Mouse (Mus musculus) small intestine, adult 2 months (tissue): ENCODE measurements at regions not wholly inside any gene's neighbourhood (a gene's known extent, or its start where the extent isn't known, plus 50 kb on each side); places are given as distances from the start of the nearest gene placed in this dataset.

Experiments used
- CTCF ChIP-seq: fragments of 200-500 bp; IDR thresholded peaks from 2 replicates; pipeline ENCODE4 v1.5.1; 2012; ENCODE audit warnings: low read depth, mild to moderate bottlenecking, control low read depth, inconsistent platforms, low read length, moderate library complexity, mixed read lengths; ENCODE audit not compliant: insufficient replicate concordance, insufficient read length; ENCODE audit errors: extremely low read depth
- POLR2A ChIP-seq: fragments of 200-500 bp; IDR thresholded peaks from 2 replicates; pipeline ENCODE4 v1.6.1; 2012; ENCODE audit warnings: low read depth, mild to moderate bottlenecking, control low read depth, inconsistent platforms, low read length, moderate library complexity

- TF ChIP-seq POLR2A (no peak), CTCF (no peak)
Measured at GRCm38 (mm10) chr11:19333908-19334487, 315.2 kb upstream of the Meis1 start.
